Mouse (Mus musculus) kidney, adult 8-10 months (tissue): Measurements from ENCODE around the gene Ube2f.
A peak's percentile ranks its signal among the peaks of the same experiment; 100 is the strongest.

Experiments used
- DNase-seq, 2 experiments: peaks; one replicate each; pipeline ENCODE4 v3.0.0; 2022

The Ube2f gene

GRCm38 (mm10) chr1:91239112-91239511, 11.0 kb upstream of the Ube2f start:
- peak in 1 of 2 experiments; percentile 44 for DNase-seq

GRCm38 (mm10) chr1:91239800-91240199, 10.3 kb upstream of the Ube2f start:
- DNase-seq = no peak

- DNase-seq = no peak
These were observed 9.4 kb upstream of the Ube2f start for GRCm38 (mm10) chr1:91240685-91241084.

- DNase-seq = no peak
These were observed 8.9 kb upstream of the Ube2f start for GRCm38 (mm10) chr1:91241249-91241648.

- DNase-seq = no peak
These were observed 1.9 kb upstream of the Ube2f start for GRCm38 (mm10) chr1:91248242-91248641.

GRCm38 (mm10) chr1:91248970-91249369, 1.1 kb upstream of the Ube2f start:
- DNase-seq = no peak

GRCm38 (mm10) chr1:91250415-91251147, 477 bp downstream of the Ube2f start:
- DNase-seq = peak; percentile 13 to 18

GRCm38 (mm10) chr1:91251148-91251650, 1.1 kb downstream of the Ube2f start:
- DNase-seq = no peak

- DNase-seq = peak in 1 of 2 experiments; percentile 21
These were observed 1.8 kb downstream of the Ube2f start for GRCm38 (mm10) chr1:91251927-91252326.

- DNase-seq = no peak
These were observed 7.8 kb downstream of the Ube2f start for GRCm38 (mm10) chr1:91257918-91258317.

GRCm38 (mm10) chr1:91259794-91260193, 9.7 kb downstream of the Ube2f start:
- DNase-seq = no peak

- DNase-seq = no peak
These were observed 12.4 kb downstream of the Ube2f start for GRCm38 (mm10) chr1:91262508-91262907.

GRCm38 (mm10) chr1:91272260-91272659, 22.2 kb downstream of the Ube2f start:
- DNase-seq = no peak

- DNase-seq = no peak
These were observed 26.5 kb downstream of the Ube2f start for GRCm38 (mm10) chr1:91276581-91276980.

GRCm38 (mm10) chr1:91277480-91277879, 27.4 kb downstream of the Ube2f start:
- DNase-seq = no peak

- no peak for DNase-seq
These were observed 28.5 kb downstream of the Ube2f start for GRCm38 (mm10) chr1:91278410-91279119.

GRCm38 (mm10) chr1:91279126-91279525, 29.0 kb downstream of the Ube2f start:
- DNase-seq = no peak

GRCm38 (mm10) chr1:91282582-91282981, 32.5 kb downstream of the Ube2f start:
- DNase-seq = no peak

GRCm38 (mm10) chr1:91289375-91289774, 39.3 kb downstream of the Ube2f start:
- DNase-seq = no peak

GRCm38 (mm10) chr1:91292101-91292825, 42.2 kb downstream of the Ube2f start:
- DNase-seq = peak; percentile 36 to 49

GRCm38 (mm10) chr1:91295544-91295943, 45.4 kb downstream of the Ube2f start:
- no peak for DNase-seq

- DNase-seq = peak; percentile 97 to 98
These were observed 48.0 kb downstream of the Ube2f start, which contains the start of gene Scly for GRCm38 (mm10) chr1:91297799-91298744. Gene Scly, plus strand, starts transcription at chr1:91298338.
